Mouse (Mus musculus) G1E (cell line): ENCODE results near the gene A2m.

Experiments used
- CTCF ChIP-seq: IDR thresholded peaks from 2 replicates; pipeline ENCODE4 v1.5.1; 2012; ENCODE audit warnings: low read depth, low read length, inconsistent platforms, mixed read lengths
- GATA1 ChIP-seq: IDR thresholded peaks from 2 replicates; pipeline ENCODE4 v1.6.1; 2012; ENCODE audit warnings: borderline replicate concordance, low read length, inconsistent platforms, mixed read lengths
- POLR2AphosphoS5 ChIP-seq: IDR thresholded peaks from 2 replicates; pipeline ENCODE4 v1.6.1; 2012; ENCODE audit warnings: low read depth, low read length, inconsistent platforms; ENCODE audit not compliant: insufficient replicate concordance
- TAL1 ChIP-seq: conservative IDR thresholded peaks from 2 replicates; pipeline ENCODE4 v1.6.1; 2012; ENCODE audit warnings: low read depth, low read length, inconsistent platforms, mixed read lengths

GRCm38 (mm10) chr6:121611796-121612195 lies 23.4 kb upstream of the A2m start:
- TF ChIP-seq CTCF (no peak), POLR2AphosphoS5 (no peak), TAL1 (no peak), GATA1 (no peak)
